Mouse (Mus musculus) hindbrain, embryonic 10.5 days (tissue): ENCODE results near the gene Efcab1. TPM values are rescaled to one million over a fixed set of nuclear protein-coding genes. Genes with fewer than 3 reads are reported as not detected.
"Not testable (repeated sequence)": the region's sequence is repeated elsewhere in the genome, so short reads cannot be mapped to it uniquely, and the experiment has no call there.

Source experiments
- DNase-seq: peaks from one replicate; pipeline ENCODE4 v3.0.0-alpha.2; 2017; ENCODE audit warnings: low spot score
- H3K27ac ChIP-seq: fragments of 300-500 bp; sonication (generic); 2 replicates; pipeline ENCODE4 v1.5.1; 2016; ENCODE audit warnings: mild to moderate bottlenecking, moderate library complexity
- H3K27me3 ChIP-seq: fragments of 300-500 bp; sonication (generic); 2 replicates; pipeline ENCODE4 v1.6.1; 2016; ENCODE audit warnings: mild to moderate bottlenecking; ENCODE audit not compliant: poor library complexity, insufficient read depth, severe bottlenecking
- H3K36me3 ChIP-seq: fragments of 300-500 bp; sonication (generic); 2 replicates; pipeline ENCODE4 v1.6.1; 2016; ENCODE audit warnings: mild to moderate bottlenecking, moderate library complexity
- H3K4me1 ChIP-seq: fragments of 300-500 bp; sonication (generic); replicated peaks from 2 replicates; pipeline ENCODE4 v1.6.1; 2016; ENCODE audit warnings: mild to moderate bottlenecking
- H3K4me3 ChIP-seq: fragments of 300-500 bp; sonication (generic); 2 replicates; pipeline ENCODE4 v1.5.1; 2016; ENCODE audit warnings: mild to moderate bottlenecking, moderate library complexity
- H3K9me3 ChIP-seq: fragments of 300-500 bp; sonication (generic); 2 replicates; pipeline ENCODE4 v1.6.1; 2016; ENCODE audit warnings: mild to moderate bottlenecking, moderate library complexity
- WGBS: fragments of 180-500 bp; shearing (Covaris S2); methylation state at CpG from one replicate; pipeline ENCODE4 v1.1.7; 2016; 5-methylcytosine and 5-hydroxymethylcytosine counted together
- polyA plus RNA-seq: library from polyadenylated mRNA; unstranded; fragments of >200 nt; fragmentation: Nextera tagmentation; extraction: Ambion mirVana; gene quantifications from 2 replicates; pipeline ENCODE4 v1.2.1, GENCODE M21; 2016

Gene Efcab1
- polyA plus RNA-seq, 1 experiment from 2014 or later, result 12.8 TPM

GRCm38 (mm10) chr16:14943530-14943929 lies 37.1 kb downstream of the Efcab1 start:
- no peak for DNase-seq
- no peak overlapping the region for H3K27ac ChIP-seq
- 70% methylated on average over 2 of the region's 2 CpGs for WGBS

GRCm38 (mm10) chr16:14947561-14947960 lies 41.2 kb downstream of the Efcab1 start:
- H3K27me3 ChIP-seq, DNase-seq, H3K36me3 ChIP-seq, H3K9me3 ChIP-seq, H3K4me1 ChIP-seq, H3K4me3 ChIP-seq, H3K27ac ChIP-seq: not testable (repeated sequence)
- 87% methylated on average over 2 of the region's 2 CpGs for WGBS

More at GRCm38 (mm10) chr16:14943530-14943929, 37.1 kb downstream of the Efcab1 start:
- Histone ChIP-seq H3K9me3 (no peaks in the 10 kb centered on the region), H3K4me1 (no peaks in the 10 kb centered on the region), H3K36me3 (no peaks in the 10 kb centered on the region), H3K4me3 (no peak overlapping the region), H3K27me3 (no peaks in the 10 kb centered on the region)

- WGBS, result 85% methylated on average over 2 of the region's 2 CpGs
- Histone ChIP-seq H3K27me3 (no peaks in the 10 kb centered on the region), H3K4me1 (no peaks in the 10 kb centered on the region), H3K9me3 (no peaks in the 10 kb centered on the region), H3K36me3 (no peaks in the 10 kb centered on the region), H3K27ac (no peak overlapping the region), H3K4me3 (no peak overlapping the region)
- DNase-seq, result no peak
These were observed 45.5 kb downstream of the Efcab1 start for GRCm38 (mm10) chr16:14951894-14952293.

GRCm38 (mm10) chr16:14959743-14960142 lies 53.3 kb downstream of the Efcab1 start:
- Histone ChIP-seq H3K9me3 (peaks cover 3% of the 10 kb centered on the region), H3K4me3 (no peak overlapping the region), H3K36me3 (no peaks in the 10 kb centered on the region), H3K27me3 (no peaks in the 10 kb centered on the region), H3K27ac (no peak overlapping the region), H3K4me1 (no peaks in the 10 kb centered on the region)
- DNase-seq, result no peak
- 92% methylated on average over 8 of the region's 8 CpGs for WGBS

- WGBS, result 97% methylated on average over 1 of the region's 1 CpGs
- no peaks in the 10 kb centered on the region for H3K27me3 ChIP-seq
These were observed 67.3 kb downstream of the Efcab1 start for GRCm38 (mm10) chr16:14973696-14974095.

GRCm38 (mm10) chr16:14979228-14979627 lies 72.8 kb downstream of the Efcab1 start:
- H3K4me3 ChIP-seq, result no peak overlapping the region
- H3K27ac ChIP-seq, result no peak overlapping the region
- H3K4me1 ChIP-seq, result no peaks in the 10 kb centered on the region
- WGBS, result 87% methylated on average over 2 of the region's 2 CpGs
- DNase-seq, result no peak
- H3K27me3 ChIP-seq, result no peaks in the 10 kb centered on the region
- no peaks in the 10 kb centered on the region for H3K9me3 ChIP-seq
- H3K36me3 ChIP-seq, result no peaks in the 10 kb centered on the region

More at GRCm38 (mm10) chr16:14973696-14974095, 67.3 kb downstream of the Efcab1 start:
- no peak overlapping the region for H3K27ac ChIP-seq
- no peaks in the 10 kb centered on the region for H3K9me3 ChIP-seq
- H3K4me3 ChIP-seq, result no peak overlapping the region
- H3K36me3 ChIP-seq, result no peaks in the 10 kb centered on the region
- no peak for DNase-seq
- no peaks in the 10 kb centered on the region for H3K4me1 ChIP-seq

- Histone ChIP-seq H3K36me3 (no peaks in the 10 kb centered on the region), H3K27ac (no peak overlapping the region), H3K4me3 (no peak overlapping the region), H3K4me1 (no peaks in the 10 kb centered on the region), H3K27me3 (no peaks in the 10 kb centered on the region), H3K9me3 (no peaks in the 10 kb centered on the region)
- WGBS, result 83% methylated on average over 6 of the region's 6 CpGs
- DNase-seq, result no peak
These were observed 83.3 kb downstream of the Efcab1 start for GRCm38 (mm10) chr16:14989614-14990268.

- Histone ChIP-seq H3K27me3 (no peaks in the 10 kb centered on the region), H3K4me1 (no peaks in the 10 kb centered on the region), H3K27ac (no peak overlapping the region), H3K4me3 (no peak overlapping the region), H3K36me3 (no peaks in the 10 kb centered on the region), H3K9me3 (no peaks in the 10 kb centered on the region)
- 70% methylated on average over 3 of the region's 3 CpGs for WGBS
- DNase-seq, result no peak
These were observed 84.6 kb downstream of the Efcab1 start for GRCm38 (mm10) chr16:14991001-14991400.

GRCm38 (mm10) chr16:14992461-14993107 lies 86.2 kb downstream of the Efcab1 start:
- no peak for DNase-seq
- Histone ChIP-seq H3K9me3 (no peaks in the 10 kb centered on the region), H3K27me3 (no peaks in the 10 kb centered on the region), H3K36me3 (no peaks in the 10 kb centered on the region), H3K27ac (no peak overlapping the region), H3K4me1 (no peaks in the 10 kb centered on the region), H3K4me3 (no peak overlapping the region)
- WGBS, result 76% methylated on average over 3 of the region's 3 CpGs

GRCm38 (mm10) chr16:15014724-15015123 lies 108.3 kb downstream of the Efcab1 start:
- no peak for DNase-seq
- WGBS, result 68% methylated on average over 2 of the region's 2 CpGs
- H3K4me3 ChIP-seq, result no peak overlapping the region
- no peaks in the 10 kb centered on the region for H3K9me3 ChIP-seq
- no peaks in the 10 kb centered on the region for H3K36me3 ChIP-seq
- H3K4me1 ChIP-seq, result no peaks in the 10 kb centered on the region
- H3K27ac ChIP-seq, result no peak overlapping the region
- H3K27me3 ChIP-seq, result no peaks in the 10 kb centered on the region
